Mouse (Mus musculus): ENCODE results near the gene Flt1. TPM values are rescaled to one million over a fixed set of nuclear protein-coding genes. Genes with fewer than 3 reads are reported as not detected.

The Flt1 gene
- total and polyA plus RNA-seq, 3 experiments = 0.03 to 0.08 TPM; not detected in 1

DNA sequence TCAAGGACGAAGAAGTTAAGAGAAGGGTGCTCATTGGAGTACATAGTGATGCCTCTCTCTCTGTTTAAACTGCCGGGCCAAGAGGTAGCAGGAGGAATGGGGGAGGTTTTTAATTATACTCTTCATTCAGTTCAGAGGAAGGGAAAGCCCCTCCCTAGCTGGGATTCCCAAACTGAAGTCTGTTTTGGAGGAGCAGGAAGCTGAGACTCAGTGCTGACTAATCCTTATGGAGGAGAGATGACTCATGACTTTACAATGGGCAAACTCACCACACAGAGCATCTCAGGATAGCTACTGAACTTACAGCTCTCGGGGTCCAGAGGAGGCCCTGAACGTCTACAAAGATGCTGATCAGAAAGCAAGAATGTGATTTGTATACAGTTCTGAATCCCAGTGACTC is 18.3 kb downstream of the Flt1 start:
- Histone ChIP-seq H3K27ac (ENCODE audit: control insufficient read depth, low read depth, low read length) (no peak overlapping the region), H3K79me2 (ENCODE audit: control insufficient read depth, insufficient read depth, low read length, poor library complexity) (no peaks in the 10 kb centered on the region), H3K36me3 (ENCODE audit: control insufficient read depth in 1 of 2, insufficient read depth in 2 of 2, low read length in 2 of 2) (no peaks in the 10 kb centered on the region), H3K27me3 (ENCODE audit: control insufficient read depth in 1 of 2, insufficient read depth in 2 of 2, low read length in 2 of 2) (no peaks in the 10 kb centered on the region), H3K9me3 (replicated peaks; ENCODE audit: insufficient read depth, low read length) (no peaks in the 10 kb centered on the region), H3K9ac (ENCODE audit: control insufficient read depth, low read depth, low read length, poor library complexity, severe bottlenecking) (no peak overlapping the region), H3K4me1 (ENCODE audit: control insufficient read depth in 1 of 2, insufficient read depth in 2 of 2, low read length in 2 of 2) (no peaks in the 10 kb centered on the region), H3K4me3 (ENCODE audit: control insufficient read depth in 1 of 2, insufficient read depth in 1 of 2, low read depth in 2 of 2, low read length in 2 of 2) (no peak overlapping the region)
- no peak for DNase-seq (ENCODE audit: low read depth, low spot score)
- TF ChIP-seq KAT2A (conservative IDR thresholded peaks at IDR 0.05; ENCODE audit: low read depth, low read length) (no peak), ZMIZ1 (IDR thresholded peaks at IDR 0.05; ENCODE audit: low read depth, low read length) (no peak), POLR2AphosphoS5 (IDR thresholded peaks at IDR 0.05; ENCODE audit: borderline replicate concordance, low read depth, low read length) (no peak), USF1 (IDR thresholded peaks at IDR 0.05; ENCODE audit: low read depth, low read length) (no peak), RAD21 (IDR thresholded peaks at IDR 0.05; ENCODE audit: low read depth, low read length) (no peak), ELF1 (IDR thresholded peaks at IDR 0.05; ENCODE audit: low read depth, low read length) (no peak), GABPA (IDR thresholded peaks at IDR 0.05; ENCODE audit: low read depth, low read length) (no peak), POLR2A (IDR thresholded peaks at IDR 0.05; ENCODE audit: control insufficient read depth in 1 of 2, insufficient read depth in 1 of 2, low read depth in 1 of 2, low read length in 2 of 2, poor library complexity in 1 of 2) (no peak), USF2 (IDR thresholded peaks at IDR 0.05; ENCODE audit: borderline replicate concordance in 1 of 2, insufficient read depth in 1 of 2, low read depth in 1 of 2, low read length in 2 of 2) (no peak), MXI1 (IDR thresholded peaks at IDR 0.05; ENCODE audit: low read depth, low read length) (no peak), MYC (IDR thresholded peaks at IDR 0.05; ENCODE audit: low read depth, low read length) (no peak), ZC3H11A (IDR thresholded peaks at IDR 0.05; ENCODE audit: low read depth, low read length) (no peak), POLR2AphosphoS2 (IDR thresholded peaks at IDR 0.05; ENCODE audit: low read length) (no peak)

DNA sequence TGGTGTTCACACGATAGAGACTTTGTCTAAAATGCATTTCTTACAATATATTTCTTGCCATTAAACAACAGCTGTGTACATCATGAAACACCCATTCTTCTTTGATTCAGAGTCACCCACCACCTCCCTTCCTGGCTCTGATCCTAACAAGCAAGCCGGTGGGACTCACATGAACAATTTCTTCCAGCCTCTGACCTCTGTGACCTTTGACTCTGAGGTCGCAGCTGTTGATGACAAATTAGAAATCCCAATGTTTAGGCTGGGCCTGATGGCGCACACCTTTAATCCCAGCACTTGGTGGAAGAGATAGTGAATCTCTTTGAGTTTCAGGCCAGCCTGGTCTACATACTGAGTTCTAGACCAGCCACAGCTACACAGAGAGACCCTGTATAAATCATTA is 20.9 kb downstream of the Flt1 start:
- no peak overlapping the region for H3K4me3 ChIP-seq (ENCODE audit: control insufficient read depth in 1 of 2, insufficient read depth in 1 of 2, low read depth in 2 of 2, low read length in 2 of 2)
- DNase-seq (ENCODE audit: low read depth, low spot score) = no peak
- H3K9me3 ChIP-seq (replicated peaks; ENCODE audit: insufficient read depth, low read length) = no peaks in the 10 kb centered on the region
- H3K79me2 ChIP-seq (ENCODE audit: control insufficient read depth, insufficient read depth, low read length, poor library complexity) = no peaks in the 10 kb centered on the region
- H3K9ac ChIP-seq (ENCODE audit: control insufficient read depth, low read depth, low read length, poor library complexity, severe bottlenecking) = no peak overlapping the region
- H3K27ac ChIP-seq (ENCODE audit: control insufficient read depth, low read depth, low read length) = no peak overlapping the region
- TF ChIP-seq MAX (IDR thresholded peaks at IDR 0.05; ENCODE audit: low read length) (no peak), ETS1 (IDR thresholded peaks at IDR 0.05; ENCODE audit: low read depth, low read length) (no peak)
- no peaks in the 10 kb centered on the region for H3K36me3 ChIP-seq (ENCODE audit: control insufficient read depth in 1 of 2, insufficient read depth in 2 of 2, low read length in 2 of 2)
- no peaks in the 10 kb centered on the region for H3K4me1 ChIP-seq (ENCODE audit: control insufficient read depth in 1 of 2, insufficient read depth in 2 of 2, low read length in 2 of 2)
- no peaks in the 10 kb centered on the region for H3K27me3 ChIP-seq (ENCODE audit: control insufficient read depth in 1 of 2, insufficient read depth in 2 of 2, low read length in 2 of 2)

DNA sequence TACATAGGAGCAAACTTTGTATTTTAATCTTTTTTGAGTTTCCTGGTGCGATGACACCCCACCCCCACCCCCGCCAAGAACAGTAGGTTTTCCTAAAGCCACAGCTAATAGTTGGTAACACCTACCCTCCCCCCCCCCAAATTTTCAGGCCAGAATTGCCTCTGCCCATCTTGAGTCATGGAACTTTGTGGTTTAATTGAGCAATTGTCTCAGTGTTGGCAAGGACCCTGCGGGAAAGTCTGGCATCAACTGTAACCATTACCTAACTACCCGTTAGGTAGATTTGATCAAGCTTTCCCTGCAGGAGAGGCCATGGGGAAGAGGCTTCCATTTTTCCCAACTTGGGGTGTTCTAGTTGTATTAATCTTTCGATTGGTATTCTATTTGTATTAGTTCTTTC is 23.4 kb downstream of the Flt1 start:
- Histone ChIP-seq H3K9ac (ENCODE audit: control insufficient read depth, low read depth, low read length, poor library complexity, severe bottlenecking) (no peak overlapping the region), H3K36me3 (ENCODE audit: control insufficient read depth in 1 of 2, insufficient read depth in 2 of 2, low read length in 2 of 2) (no peaks in the 10 kb centered on the region), H3K27me3 (ENCODE audit: control insufficient read depth in 1 of 2, insufficient read depth in 2 of 2, low read length in 2 of 2) (no peaks in the 10 kb centered on the region), H3K4me3 (ENCODE audit: control insufficient read depth in 1 of 2, insufficient read depth in 1 of 2, low read depth in 2 of 2, low read length in 2 of 2) (no peak overlapping the region), H3K79me2 (ENCODE audit: control insufficient read depth, insufficient read depth, low read length, poor library complexity) (no peaks in the 10 kb centered on the region), H3K9me3 (replicated peaks; ENCODE audit: insufficient read depth, low read length) (no peaks in the 10 kb centered on the region), H3K4me1 (ENCODE audit: control insufficient read depth in 1 of 2, insufficient read depth in 2 of 2, low read length in 2 of 2) (no peaks in the 10 kb centered on the region), H3K27ac (ENCODE audit: control insufficient read depth, low read depth, low read length) (no peak overlapping the region)
- DNase-seq (ENCODE audit: low read depth, low spot score) = no peak
- TF ChIP-seq NRF1 (IDR thresholded peaks at IDR 0.05; ENCODE audit: insufficient read depth, low read depth, low read length, poor library complexity, severe bottlenecking) (no peak), MXI1 (IDR thresholded peaks at IDR 0.05; ENCODE audit: low read depth, low read length) (no peak), GATA1 (IDR thresholded peaks at IDR 0.05; ENCODE audit: low read depth, low read length) (no peak), ZMIZ1 (IDR thresholded peaks at IDR 0.05; ENCODE audit: low read depth, low read length) (no peak), ZNF384 (IDR thresholded peaks at IDR 0.05; ENCODE audit: low read depth, low read length) (no peak), HCFC1 (IDR thresholded peaks at IDR 0.05; ENCODE audit: low read depth, low read length) (no peak), MAFK (IDR thresholded peaks at IDR 0.05; ENCODE audit: borderline replicate concordance, low read depth, low read length) (no peak), ZKSCAN1 (IDR thresholded peaks at IDR 0.05; ENCODE audit: low read depth, low read length) (no peak), MEF2A (IDR thresholded peaks at IDR 0.05; ENCODE audit: extremely low read depth, insufficient replicate concordance, low read depth, low read length, poor library complexity, severe bottlenecking) (no peak), POLR2A (IDR thresholded peaks at IDR 0.05; ENCODE audit: control insufficient read depth in 1 of 2, insufficient read depth in 1 of 2, low read depth in 1 of 2, low read length in 2 of 2, poor library complexity in 1 of 2) (no peak), ETS1 (IDR thresholded peaks at IDR 0.05; ENCODE audit: low read depth, low read length) (no peak), SIN3A (IDR thresholded peaks at IDR 0.05; ENCODE audit: low read length) (no peak), CTCF (IDR thresholded peaks at IDR 0.05 in 2 of 3, conservative IDR thresholded peaks at IDR 0.05 in 1 of 3; ENCODE audit: control insufficient read depth in 1 of 3, insufficient read depth in 1 of 3, low read depth in 2 of 3, low read length in 3 of 3, poor library complexity in 1 of 3, severe bottlenecking in 1 of 3) (no peak), ELF1 (IDR thresholded peaks at IDR 0.05; ENCODE audit: low read depth, low read length) (no peak), RAD21 (IDR thresholded peaks at IDR 0.05; ENCODE audit: low read depth, low read length) (no peak), RCOR1 (IDR thresholded peaks at IDR 0.05; ENCODE audit: low read depth, low read length) (no peak), POLR2AphosphoS2 (IDR thresholded peaks at IDR 0.05; ENCODE audit: low read length) (no peak)

Measured in MEL (cell line).